Mouse (Mus musculus) lung, postnatal 25 days (tissue): Measurements from ENCODE around the gene Tor2a.

ENCODE experiments used
- DNase-seq: peaks from one replicate; pipeline ENCODE4 v3.0.0; 2022; ENCODE audit warnings: low spot score

Gene Tor2a

GRCm38 (mm10) chr2:32757056-32757845, at the start of gene Tor2a:
TSS of gene Tor2a (plus strand) at chr2:32757234.
- DNase-seq, result peak; percentile 99

- DNase-seq, result no peak
Measured at GRCm38 (mm10) chr2:32708643-32709042, 48.4 kb upstream of the Tor2a start.

GRCm38 (mm10) chr2:32709521-32710137, 47.4 kb upstream of the Tor2a start:
- DNase-seq, result no peak

GRCm38 (mm10) chr2:32710425-32710824, 46.6 kb upstream of the Tor2a start:
- DNase-seq, result no peak

GRCm38 (mm10) chr2:32711301-32712056, 45.6 kb upstream of the Tor2a start:
- no peak for DNase-seq

GRCm38 (mm10) chr2:32712108-32712551, 44.9 kb upstream of the Tor2a start:
- peak; percentile 67 for DNase-seq

- DNase-seq, result peak; percentile 94
Measured at GRCm38 (mm10) chr2:32712586-32712933, 44.5 kb upstream of the Tor2a start.

GRCm38 (mm10) chr2:32712934-32713817, 43.9 kb upstream of the Tor2a start, which contains the start of gene Cdk9:
TSS of gene Cdk9 (minus strand) at chr2:32713076.
- DNase-seq, result peak; percentile 94

- no peak for DNase-seq
Measured at GRCm38 (mm10) chr2:32714117-32714986, 42.7 kb upstream of the Tor2a start.

- peak; percentile 68 for DNase-seq
Measured at GRCm38 (mm10) chr2:32714987-32715425, 42.0 kb upstream of the Tor2a start.

- no peak for DNase-seq
Measured at GRCm38 (mm10) chr2:32718761-32719160, 38.3 kb upstream of the Tor2a start.

GRCm38 (mm10) chr2:32720053-32720452, 37.0 kb upstream of the Tor2a start:
- no peak for DNase-seq

GRCm38 (mm10) chr2:32720681-32721229, 36.3 kb upstream of the Tor2a start, which contains the start of gene Sh2d3c:
TSS of gene Sh2d3c (plus strand) at chr2:32721055.
- peak; percentile 44 for DNase-seq

GRCm38 (mm10) chr2:32722046-32722445, 35.0 kb upstream of the Tor2a start:
- DNase-seq, result no peak

GRCm38 (mm10) chr2:32722581-32722980, 34.5 kb upstream of the Tor2a start:
- no peak for DNase-seq

- no peak for DNase-seq
Measured at GRCm38 (mm10) chr2:32724149-32724548, 32.9 kb upstream of the Tor2a start.

GRCm38 (mm10) chr2:32724832-32725790, 31.9 kb upstream of the Tor2a start:
- DNase-seq, result no peak

- DNase-seq, result peak; percentile 98
Measured at GRCm38 (mm10) chr2:32727435-32727834, 29.6 kb upstream of the Tor2a start.

- DNase-seq, result peak; percentile 52
Measured at GRCm38 (mm10) chr2:32728463-32728862, 28.6 kb upstream of the Tor2a start.
